In genomic region chr11:84047270-84047669, GRCm38 (mm10) we compare ENCODE assay signal across 24 mouse cellular contexts. TPM values are rescaled to one million over a fixed set of nuclear protein-coding genes. Genes with fewer than 3 reads are reported as not detected.
DNase-seq lines count a peak whose midpoint lies in the region; ATAC-seq and TF ChIP-seq lines count a peak whose summit lies in the region.
"Had no signal": no experiment of that assay in that cellular context is flagged by ENCODE, and none has a peak within 500 bp of the region (broad histone marks: within the 10 kb centered on the region; RNA-seq: fewer than 3 reads in every experiment).

No protein-coding gene starts in this region.

- H3K4me2 ChIP-seq in hindbrain, embryonic 13.5 days = no peak overlapping the region
- H3K4me2 ChIP-seq in hindbrain, embryonic 14.5 days (replicated peaks) = no peak overlapping the region
- no peak overlapping the region for H3K4me2 ChIP-seq in lung, embryonic 16.5 days (ENCODE audit: low read depth, low read length)
- no peak overlapping the region for H3K4me2 ChIP-seq in embryonic facial prominence, embryonic 15.5 days (replicated peaks)
- no peak overlapping the region for H3K4me2 ChIP-seq in stomach, embryonic 15.5 days
- H3K4me2 ChIP-seq in kidney, embryonic 15.5 days = no peak overlapping the region
- H3K4me2 ChIP-seq: heart, embryonic 15.5 days; liver, embryonic 13.5 days; midbrain, embryonic 12.5 days; neural tube, embryonic 15.5 days had no signal

- no peak for DNase-seq in hindbrain, embryonic 14.5 days (ENCODE audit: low spot score)
- DNase-seq in lung, adult 2 months = no peak
- no peak for DNase-seq in spleen, adult 12 weeks (ENCODE audit: low spot score)
- DNase-seq: adrenal gland, adult 2 months; cerebellum, adult 11 months; cerebellum, postnatal 10 days; gastrocnemius, adult 2 months; heart, postnatal 4 days; kidney, adult 2 months; kidney, postnatal 10 days; liver, embryonic 13.5 days; lung, postnatal 14 days; thymus, postnatal 14 days had no signal

- H3K9ac ChIP-seq in hindbrain, embryonic 13.5 days = no peak overlapping the region
- H3K9ac ChIP-seq in hindbrain, embryonic 14.5 days = no peak overlapping the region
- no peak overlapping the region for H3K9ac ChIP-seq in lung, embryonic 16.5 days (ENCODE audit: low read length)
- no peak overlapping the region for H3K9ac ChIP-seq in embryonic facial prominence, embryonic 15.5 days
- no peak overlapping the region for H3K9ac ChIP-seq in stomach, embryonic 15.5 days
- H3K9ac ChIP-seq in kidney, embryonic 15.5 days = no peak overlapping the region
- H3K9ac ChIP-seq: heart, embryonic 15.5 days; liver, embryonic 13.5 days; midbrain, embryonic 12.5 days had no signal

- H3K9me3 ChIP-seq in hindbrain, embryonic 13.5 days = no peaks in the 10 kb centered on the region
- H3K9me3 ChIP-seq in hindbrain, embryonic 14.5 days (ENCODE audit: control insufficient read depth, low read length) = no peaks in the 10 kb centered on the region
- no peaks in the 10 kb centered on the region for H3K9me3 ChIP-seq in lung, embryonic 16.5 days (ENCODE audit: control insufficient read depth, low read length)
- H3K9me3 ChIP-seq in embryonic facial prominence, embryonic 15.5 days (replicated peaks) = no peaks in the 10 kb centered on the region
- H3K9me3 ChIP-seq in stomach, embryonic 15.5 days = no peaks in the 10 kb centered on the region
- no peaks in the 10 kb centered on the region for H3K9me3 ChIP-seq in kidney, embryonic 15.5 days (replicated peaks)
- H3K9me3 ChIP-seq: forebrain, embryonic 10.5 days; heart, embryonic 15.5 days; liver, embryonic 13.5 days; midbrain, embryonic 12.5 days; neural tube, embryonic 15.5 days had no signal

- WGBS in hindbrain, embryonic 13.5 days = 70% methylated on average over 4 of the region's 4 CpGs
- 68% methylated on average over 4 of the region's 4 CpGs for WGBS in hindbrain, embryonic 14.5 days
- 50% methylated on average over 4 of the region's 4 CpGs for WGBS in lung, embryonic 16.5 days
- WGBS in lung, adult 2 months = 50% methylated on average over 4 of the region's 4 CpGs
- WGBS in embryonic facial prominence, embryonic 15.5 days = 40% methylated on average over 4 of the region's 4 CpGs
- WGBS in stomach, embryonic 15.5 days = 44% methylated on average over 4 of the region's 4 CpGs
- 69% methylated on average over 4 of the region's 4 CpGs for WGBS in kidney, embryonic 15.5 days

- TF ChIP-seq POLR2A in lung, adult 2 months (IDR thresholded peaks at IDR 0.05; ENCODE audit: borderline replicate concordance, extremely low read depth, low read depth, low read length) = no peak

- TF ChIP-seq CTCF in lung, adult 2 months (IDR thresholded peaks at IDR 0.05; ENCODE audit: insufficient read depth, low read length) = no peak

- H3K27ac ChIP-seq in hindbrain, embryonic 13.5 days = 0 out of 2 replicates have a peak overlapping the region, but pooled peaks have one; percentile 2
- H3K27ac ChIP-seq in hindbrain, embryonic 14.5 days = no peak overlapping the region
- H3K27ac ChIP-seq in lung, embryonic 16.5 days (ENCODE audit: low read length) = peak overlapping the region; percentile 26
- H3K27ac ChIP-seq in embryonic facial prominence, embryonic 15.5 days (replicated peaks) = peak overlapping the region; percentile 65; the same call in 1 of the 2 replicates
- 0 out of 2 replicates have a peak overlapping the region, but pooled peaks have one; percentile 46 for H3K27ac ChIP-seq in stomach, embryonic 15.5 days
- H3K27ac ChIP-seq in kidney, embryonic 15.5 days = no peak overlapping the region
- H3K27ac ChIP-seq: gastrocnemius, adult 2 months; heart, embryonic 15.5 days; liver, embryonic 13.5 days; midbrain, embryonic 12.5 days; neural tube, embryonic 15.5 days had no signal

- no peaks in the 10 kb centered on the region for H3K27me3 ChIP-seq in hindbrain, embryonic 13.5 days
- no peaks in the 10 kb centered on the region for H3K27me3 ChIP-seq in hindbrain, embryonic 14.5 days (ENCODE audit: control insufficient read depth, insufficient read depth, low read length)
- no peaks in the 10 kb centered on the region for H3K27me3 ChIP-seq in lung, embryonic 16.5 days (ENCODE audit: control insufficient read depth, insufficient read depth, low read depth, low read length)
- no peaks in the 10 kb centered on the region for H3K27me3 ChIP-seq in embryonic facial prominence, embryonic 15.5 days
- H3K27me3 ChIP-seq in stomach, embryonic 15.5 days (replicated peaks) = no peaks in the 10 kb centered on the region
- H3K27me3 ChIP-seq in kidney, embryonic 15.5 days = no peaks in the 10 kb centered on the region
- H3K27me3 ChIP-seq: liver, embryonic 13.5 days; neural tube, embryonic 15.5 days; Patski had no signal

- H3K4me1 ChIP-seq in hindbrain, embryonic 13.5 days (replicated peaks) = peaks cover 47% of the 10 kb centered on the region
- peaks cover 28% of the 10 kb centered on the region for H3K4me1 ChIP-seq in hindbrain, embryonic 14.5 days (replicated peaks; ENCODE audit: control insufficient read depth, insufficient read depth, low read length)
- peaks cover 9% of the 10 kb centered on the region; the same call in 1 of the 2 replicates for H3K4me1 ChIP-seq in lung, embryonic 16.5 days (replicated peaks; ENCODE audit: control insufficient read depth, insufficient read depth, low read length)
- no peaks in the 10 kb centered on the region for H3K4me1 ChIP-seq in lung, adult 2 months (ENCODE audit: control insufficient read depth, insufficient read depth, low read length)
- peaks cover 29% of the 10 kb centered on the region for H3K4me1 ChIP-seq in embryonic facial prominence, embryonic 15.5 days
- 0 out of 2 replicates have a peak, but pooled peaks cover 2% of the 10 kb centered on the region for H3K4me1 ChIP-seq in stomach, embryonic 15.5 days
- H3K4me1 ChIP-seq in kidney, embryonic 15.5 days = no peaks in the 10 kb centered on the region
- H3K4me1 ChIP-seq: heart, embryonic 15.5 days had no signal

- no peak for ATAC-seq in hindbrain, embryonic 13.5 days (ENCODE audit: low FRiP score)
- ATAC-seq in hindbrain, embryonic 14.5 days (ENCODE audit: low FRiP score) = no peak
- ATAC-seq in lung, embryonic 16.5 days (ENCODE audit: low read depth) = peak; percentile 37; the same call in 1 of the 2 replicates
- ATAC-seq in embryonic facial prominence, embryonic 15.5 days (ENCODE audit: insufficient number of reproducible peaks, low FRiP score, low TSS enrichment, low read depth) = peak; percentile 21; the same call in 1 of the 2 replicates
- peak; percentile 66; the same call in 1 of the 2 replicates for ATAC-seq in stomach, embryonic 15.5 days (ENCODE audit: insufficient read depth, low FRiP score, low read depth)
- no peak for ATAC-seq in kidney, embryonic 15.5 days (replicated peaks; ENCODE audit: low FRiP score)
- ATAC-seq: hindbrain, embryonic 16.5 days; Patski had no signal

- no peak overlapping the region for H3K4me3 ChIP-seq in hindbrain, embryonic 13.5 days
- H3K4me3 ChIP-seq in hindbrain, embryonic 14.5 days (replicated peaks; ENCODE audit: low read length) = no peak overlapping the region
- H3K4me3 ChIP-seq in lung, embryonic 16.5 days (ENCODE audit: low read length) = no peak overlapping the region
- no peak overlapping the region for H3K4me3 ChIP-seq in lung, adult 2 months (replicated peaks; ENCODE audit: extremely low read depth, low read depth, low read length)
- no peak overlapping the region for H3K4me3 ChIP-seq in embryonic facial prominence, embryonic 15.5 days (replicated peaks)
- H3K4me3 ChIP-seq in stomach, embryonic 15.5 days (replicated peaks) = no peak overlapping the region
- H3K4me3 ChIP-seq in kidney, embryonic 15.5 days (replicated peaks) = no peak overlapping the region
- H3K4me3 ChIP-seq: forebrain, embryonic 10.5 days; gastrocnemius, adult 2 months; heart, embryonic 15.5 days; liver, embryonic 13.5 days; midbrain, embryonic 12.5 days; neural tube, embryonic 15.5 days had no signal

- no peaks in the 10 kb centered on the region for H3K36me3 ChIP-seq in hindbrain, embryonic 13.5 days
- no peaks in the 10 kb centered on the region for H3K36me3 ChIP-seq in hindbrain, embryonic 14.5 days (replicated peaks; ENCODE audit: control insufficient read depth, insufficient read depth)
- no peaks in the 10 kb centered on the region for H3K36me3 ChIP-seq in lung, embryonic 16.5 days (ENCODE audit: control insufficient read depth, insufficient read depth, low read length)
- H3K36me3 ChIP-seq in embryonic facial prominence, embryonic 15.5 days = no peaks in the 10 kb centered on the region
- H3K36me3 ChIP-seq in stomach, embryonic 15.5 days = 0 out of 2 replicates have a peak, but pooled peaks cover 3% of the 10 kb centered on the region
- H3K36me3 ChIP-seq in kidney, embryonic 15.5 days = no peaks in the 10 kb centered on the region
- H3K36me3 ChIP-seq: forebrain, embryonic 10.5 days; heart, embryonic 15.5 days; midbrain, embryonic 12.5 days; neural tube, embryonic 15.5 days had no signal

RNA-seq across cellular contexts. Expression of gene Dusp14, which starts 21.8 kb away (rescaled TPM):
- 10.0 and 13.0 TPM in 2 replicates for polyA plus RNA-seq in hindbrain, embryonic 13.5 days (2015; fragmentation: Nextera tagmentation; extraction: Ambion mirVana)
- polyA plus RNA-seq in hindbrain, embryonic 14.5 days (2014; fragmentation: Nextera tagmentation; extraction: Ambion mirVana) = 11.3 and 13.7 TPM in 2 replicates
- 26.1 and 29.8 TPM in 2 replicates for polyA plus RNA-seq in lung, embryonic 16.5 days (2015; fragmentation: Nextera tagmentation; extraction: Ambion mirVana)
- polyA plus RNA-seq in lung, adult 2 months (2012; rRNA removed) = 70.3 and 122 TPM in 2 replicates
- 37.5 and 40.2 TPM in 2 replicates for polyA plus RNA-seq in embryonic facial prominence, embryonic 15.5 days (2015; fragmentation: Nextera tagmentation; extraction: Ambion mirVana)
- 13.5 and 19.5 TPM in 2 replicates for polyA plus RNA-seq in stomach, embryonic 15.5 days (2015; fragmentation: Nextera tagmentation; extraction: Ambion mirVana)
- 30.2 and 32.6 TPM in 2 replicates for polyA plus RNA-seq in kidney, embryonic 15.5 days (2015; fragmentation: Nextera tagmentation; extraction: Ambion mirVana)

Comparison
In these comparisons a context has a peak if more than half of its experiments do, and no peak if none do; other contexts are left out.
1. H3K27ac ChIP-seq: peak in hindbrain, embryonic 13.5 days (single experiment), lung, embryonic 16.5 days (single experiment), embryonic facial prominence, embryonic 15.5 days (single experiment) and stomach, embryonic 15.5 days (single experiment); none in hindbrain, embryonic 14.5 days (single experiment) and kidney, embryonic 15.5 days (single experiment).
2. ATAC-seq: peak in lung, embryonic 16.5 days (single experiment), embryonic facial prominence, embryonic 15.5 days (single experiment) and stomach, embryonic 15.5 days (single experiment); none in hindbrain, embryonic 13.5 days (single experiment), hindbrain, embryonic 14.5 days (single experiment) and kidney, embryonic 15.5 days (single experiment).